Mouse (Mus musculus) thymus, postnatal 25 days (tissue): ENCODE measurements around the gene Rfx2.

ENCODE experiments used
- DNase-seq: peaks from one replicate; pipeline ENCODE4 v3.0.0; 2022

The Rfx2 gene

GRCm38 (mm10) chr17:56777568-56777967, 53.2 kb downstream of the Rfx2 start:
- DNase-seq = peak; percentile 27

GRCm38 (mm10) chr17:56769950-56770349, 60.9 kb downstream of the Rfx2 start, which contains the start of gene Prr22:
TSS of gene Prr22 (plus strand) at chr17:56770250.
- DNase-seq = no peak

- no peak for DNase-seq
Measured at GRCm38 (mm10) chr17:56768941-56769340, 61.9 kb downstream of the Rfx2 start.

- DNase-seq = no peak
Measured at GRCm38 (mm10) chr17:56767531-56768135, 63.2 kb downstream of the Rfx2 start.

GRCm38 (mm10) chr17:56766631-56767405, 64.0 kb downstream of the Rfx2 start:
- DNase-seq = no peak

GRCm38 (mm10) chr17:56765431-56765830, 65.4 kb downstream of the Rfx2 start:
- DNase-seq = no peak

GRCm38 (mm10) chr17:56764474-56765354, 66.1 kb downstream of the Rfx2 start, which contains the start of gene Dus3l:
TSS of gene Dus3l (plus strand) at chr17:56764757.
- DNase-seq = peak; percentile 92

- no peak for DNase-seq
Measured at GRCm38 (mm10) chr17:56763741-56764250, 67.0 kb downstream of the Rfx2 start.

- DNase-seq = peak; percentile 72
Measured at GRCm38 (mm10) chr17:56762769-56763731, 67.8 kb downstream of the Rfx2 start.

- peak; percentile 94 for DNase-seq
Measured at GRCm38 (mm10) chr17:56761991-56762410, 68.8 kb downstream of the Rfx2 start.

- no peak for DNase-seq
Measured at GRCm38 (mm10) chr17:56761077-56761476, 69.7 kb downstream of the Rfx2 start.

GRCm38 (mm10) chr17:56759261-56759660, 71.6 kb downstream of the Rfx2 start:
- no peak for DNase-seq

- DNase-seq = peak; percentile 89
Measured at GRCm38 (mm10) chr17:56758132-56758531, 72.7 kb downstream of the Rfx2 start.

GRCm38 (mm10) chr17:56757416-56758123, 73.2 kb downstream of the Rfx2 start, which contains the start of gene Nrtn:
TSS of gene Nrtn (minus strand) at chr17:56757530.
- peak; percentile 87 for DNase-seq

GRCm38 (mm10) chr17:56756703-56757399, 74.0 kb downstream of the Rfx2 start:
- peak; percentile 47 for DNase-seq

- peak; percentile 27 for DNase-seq
Measured at GRCm38 (mm10) chr17:56754271-56755185, 76.3 kb downstream of the Rfx2 start.

GRCm38 (mm10) chr17:56753452-56753851, 77.4 kb downstream of the Rfx2 start:
- no peak for DNase-seq

- DNase-seq = no peak
Measured at GRCm38 (mm10) chr17:56751404-56752072, 79.3 kb downstream of the Rfx2 start.

- DNase-seq = no peak
Measured at GRCm38 (mm10) chr17:56744173-56744572, 86.6 kb downstream of the Rfx2 start.
